Mouse (Mus musculus): Measurements from ENCODE around the gene Cpsf6.

DNA sequence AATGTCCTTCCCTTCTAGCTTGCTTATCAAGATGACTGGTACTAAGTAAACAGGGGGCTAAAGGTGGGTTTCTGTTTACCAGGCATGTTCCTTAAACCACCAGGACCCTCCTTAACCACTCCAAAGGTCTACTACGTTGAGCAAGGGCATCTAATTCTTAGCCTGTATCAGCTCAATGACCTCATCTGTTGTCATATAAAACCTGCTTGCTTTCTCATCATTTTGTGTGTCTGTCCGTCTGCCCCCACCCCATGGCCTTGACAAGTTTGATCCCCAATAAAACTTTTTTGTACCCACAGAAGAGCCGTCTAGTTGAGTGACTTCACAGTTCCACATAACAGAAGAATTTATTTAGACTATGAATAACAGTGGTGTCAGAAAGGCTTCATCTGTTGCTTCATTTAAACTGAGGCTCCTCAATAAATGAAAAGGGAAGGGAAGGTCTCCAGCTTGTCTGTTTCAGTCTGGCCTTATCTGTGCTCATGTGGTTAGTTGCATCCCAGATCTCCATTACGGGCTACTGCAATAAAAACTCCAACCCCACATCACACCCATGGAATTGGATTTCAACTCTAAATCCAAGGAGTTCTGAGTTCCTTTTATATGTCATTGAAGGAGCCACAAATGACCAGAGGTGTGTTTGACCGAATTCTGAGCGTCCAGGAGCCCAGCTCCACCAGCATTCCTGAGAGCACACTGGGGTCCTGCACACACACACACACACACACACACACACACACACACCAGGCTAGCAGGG is 25.9 kb upstream of the Cpsf6 start:
- TF ChIP-seq CTCF (IDR thresholded peaks at IDR 0.05; ENCODE audit: extremely low read depth, insufficient read depth, insufficient read length, insufficient replicate concordance) (no peak), POLR2A (IDR thresholded peaks at IDR 0.05; ENCODE audit: low read depth, low read length) (no peak)

Data from spleen, adult 2 months (tissue).